Mouse (Mus musculus): Measurements from ENCODE around the gene Psmb9. TPM values are rescaled to one million over a fixed set of nuclear protein-coding genes. Genes with fewer than 3 reads are reported as not detected.
"Not testable (repeated sequence)": the region's sequence is repeated elsewhere in the genome, so short reads cannot be mapped to it uniquely, and the experiment has no call there.

The Psmb9 gene
- polyA plus RNA-seq, 1 experiment from 2014 or later, result 1.2 TPM

- no peak overlapping the region for H3K27ac ChIP-seq (replicated peaks)
- no peak overlapping the region for H3K4me3 ChIP-seq
- H3K4me2 ChIP-seq, result no peak overlapping the region
- H3K4me1 ChIP-seq (replicated peaks), result no peaks in the 10 kb centered on the region
- H3K36me3 ChIP-seq, result no peaks in the 10 kb centered on the region
- H3K9me3 ChIP-seq, result 0 out of 2 replicates have a peak, but pooled peaks cover 7% of the 10 kb centered on the region
- ATAC-seq (ENCODE audit: low read depth), result no peak
- H3K9ac ChIP-seq, result no peak overlapping the region
- WGBS, result 68% methylated on average over 1 of the region's 1 CpGs
- H3K27me3 ChIP-seq, result peaks cover 2% of the 10 kb centered on the region; the same call in 1 of the 2 replicates
Observed at GRCm38 (mm10) chr17:34174075-34174474, 13.5 kb downstream of the Psmb9 start.

- Histone ChIP-seq H3K9me3 (0 out of 2 replicates have a peak, but pooled peaks cover 7% of the 10 kb centered on the region), H3K36me3 (no peaks in the 10 kb centered on the region), H3K4me2 (no peak overlapping the region), H3K9ac (no peak overlapping the region), H3K4me1 (replicated peaks) (no peaks in the 10 kb centered on the region), H3K27me3 (peaks cover 2% of the 10 kb centered on the region; the same call in 1 of the 2 replicates), H3K4me3 (no peak overlapping the region), H3K27ac (replicated peaks) (no peak overlapping the region)
- ATAC-seq (ENCODE audit: low read depth), result no peak
- WGBS, result 96% methylated on average over 5 of the region's 5 CpGs
Observed at GRCm38 (mm10) chr17:34172528-34172927, 15.0 kb downstream of the Psmb9 start.

- H3K9ac ChIP-seq, result no peak overlapping the region
- no peak overlapping the region for H3K4me3 ChIP-seq
- ATAC-seq (ENCODE audit: low read depth), result no peak
- no peaks in the 10 kb centered on the region for H3K4me1 ChIP-seq (replicated peaks)
- H3K27ac ChIP-seq (replicated peaks), result no peak overlapping the region
- no peaks in the 10 kb centered on the region for H3K36me3 ChIP-seq
- no peak overlapping the region for H3K4me2 ChIP-seq
- WGBS, result 46% methylated on average over 13 of the region's 13 CpGs
- H3K27me3 ChIP-seq, result peaks cover 2% of the 10 kb centered on the region; the same call in 1 of the 2 replicates
- H3K9me3 ChIP-seq, result no peaks in the 10 kb centered on the region
Observed at GRCm38 (mm10) chr17:34170877-34171498, 16.6 kb downstream of the Psmb9 start.

- no peak overlapping the region for H3K9ac ChIP-seq
- 27% methylated on average over 4 of the region's 4 CpGs for WGBS
- peaks cover 2% of the 10 kb centered on the region; the same call in 1 of the 2 replicates for H3K27me3 ChIP-seq
- H3K27ac ChIP-seq (replicated peaks), result no peak overlapping the region
- H3K4me1 ChIP-seq (replicated peaks), result no peaks in the 10 kb centered on the region
- no peak overlapping the region for H3K4me2 ChIP-seq
- H3K36me3 ChIP-seq, result no peaks in the 10 kb centered on the region
- H3K4me3 ChIP-seq, result no peak overlapping the region
- ATAC-seq (ENCODE audit: low read depth), result no peak
- H3K9me3 ChIP-seq, result no peaks in the 10 kb centered on the region
Observed at GRCm38 (mm10) chr17:34170487-34170876, 17.1 kb downstream of the Psmb9 start.

- Histone ChIP-seq H3K4me1 (replicated peaks) (no peaks in the 10 kb centered on the region), H3K4me3 (no peak overlapping the region), H3K9me3 (no peaks in the 10 kb centered on the region), H3K27ac (replicated peaks) (no peak overlapping the region), H3K36me3 (no peaks in the 10 kb centered on the region), H3K27me3 (peaks cover 2% of the 10 kb centered on the region; the same call in 1 of the 2 replicates), H3K4me2 (no peak overlapping the region), H3K9ac (no peak overlapping the region)
- no peak for ATAC-seq (ENCODE audit: low read depth)
- 3% methylated on average over 2 of the region's 2 CpGs for WGBS
Observed at GRCm38 (mm10) chr17:34169279-34169678, 18.3 kb downstream of the Psmb9 start.

- 83% methylated on average over 6 of the region's 6 CpGs for WGBS
Observed at GRCm38 (mm10) chr17:34165033-34165730, 22.4 kb downstream of the Psmb9 start.

GRCm38 (mm10) chr17:34164202-34164895, 23.2 kb downstream of the Psmb9 start:
- Histone ChIP-seq H3K27ac (replicated peaks) (no peak overlapping the region), H3K36me3 (no peaks in the 10 kb centered on the region), H3K9ac (no peak overlapping the region), H3K4me3 (no peak overlapping the region), H3K4me1 (replicated peaks) (no peaks in the 10 kb centered on the region), H3K27me3 (no peaks in the 10 kb centered on the region), H3K4me2 (no peak overlapping the region), H3K9me3 (no peaks in the 10 kb centered on the region)
- no peak for ATAC-seq (ENCODE audit: low read depth)
- WGBS, result 49% methylated on average over 9 of the region's 9 CpGs

More at GRCm38 (mm10) chr17:34165033-34165730, 22.4 kb downstream of the Psmb9 start:
- H3K9ac ChIP-seq, result no peak overlapping the region
- no peaks in the 10 kb centered on the region for H3K27me3 ChIP-seq
- no peak overlapping the region for H3K4me3 ChIP-seq
- H3K36me3 ChIP-seq, result no peaks in the 10 kb centered on the region
- H3K9me3 ChIP-seq, result no peaks in the 10 kb centered on the region
- H3K4me2 ChIP-seq, result no peak overlapping the region
- no peak for ATAC-seq (ENCODE audit: low read depth)
- no peak overlapping the region for H3K27ac ChIP-seq (replicated peaks)
- H3K4me1 ChIP-seq (replicated peaks), result no peaks in the 10 kb centered on the region

- ATAC-seq (ENCODE audit: low read depth), result no peak
- WGBS, result 58% methylated on average over 5 of the region's 5 CpGs
- H3K36me3 ChIP-seq, result no peaks in the 10 kb centered on the region
- no peak overlapping the region for H3K27ac ChIP-seq (replicated peaks)
- H3K4me1 ChIP-seq (replicated peaks), result no peaks in the 10 kb centered on the region
- H3K4me3 ChIP-seq, result no peak overlapping the region
- no peak overlapping the region for H3K9ac ChIP-seq
- H3K9me3 ChIP-seq, result no peaks in the 10 kb centered on the region
- H3K27me3 ChIP-seq, result no peaks in the 10 kb centered on the region
- H3K4me2 ChIP-seq, result no peak overlapping the region
Observed at GRCm38 (mm10) chr17:34155534-34155933, 32.0 kb downstream of the Psmb9 start.

GRCm38 (mm10) chr17:34152923-34153322, 34.6 kb downstream of the Psmb9 start, which contains the start of gene H2-DMb1:
H2-DMb1 (plus strand) TSS chr17:34153072.
- WGBS, result 66% methylated on average over 4 of the region's 4 CpGs
- Histone ChIP-seq H3K27me3 (no peaks in the 10 kb centered on the region), H3K27ac (replicated peaks) (no peak within 1 kb of the TSS), H3K9ac (no peak within 1 kb of the TSS), H3K4me3 (no peak within 1 kb of the TSS), H3K4me1 (replicated peaks) (no peaks in the 10 kb centered on the region), H3K9me3 (no peaks in the 10 kb centered on the region), H3K36me3 (no peaks in the 10 kb centered on the region), H3K4me2 (no peak within 1 kb of the TSS)
- no peak for ATAC-seq (ENCODE audit: low read depth)

- Histone ChIP-seq H3K4me3 (no peak overlapping the region), H3K9ac (no peak overlapping the region), H3K9me3 (no peaks in the 10 kb centered on the region), H3K27ac (replicated peaks) (no peak overlapping the region), H3K4me1 (replicated peaks) (peaks cover 9% of the 10 kb centered on the region), H3K36me3 (no peaks in the 10 kb centered on the region), H3K4me2 (no peak overlapping the region), H3K27me3 (peaks cover 20% of the 10 kb centered on the region)
- 66% methylated on average over 3 of the region's 3 CpGs for WGBS
- ATAC-seq (ENCODE audit: low read depth), result no peak
Observed at GRCm38 (mm10) chr17:34144960-34145371, 42.6 kb downstream of the Psmb9 start.

GRCm38 (mm10) chr17:34144221-34144620, 43.3 kb downstream of the Psmb9 start:
- Histone ChIP-seq H3K27me3 (peaks cover 27% of the 10 kb centered on the region), H3K4me1 (replicated peaks) (peaks cover 16% of the 10 kb centered on the region)
- H3K4me2 ChIP-seq; H3K4me3 ChIP-seq; H3K27ac ChIP-seq (replicated peaks); H3K36me3 ChIP-seq; H3K9ac ChIP-seq; ATAC-seq (ENCODE audit: low read depth); H3K9me3 ChIP-seq: not testable (repeated sequence)
- 97% methylated on average over 4 of the region's 4 CpGs for WGBS

- 75% methylated on average over 4 of the region's 5 CpGs for WGBS
- Histone ChIP-seq H3K36me3 (no peaks in the 10 kb centered on the region), H3K27ac (replicated peaks) (no peak overlapping the region), H3K27me3 (peaks cover 35% of the 10 kb centered on the region), H3K9me3 (no peaks in the 10 kb centered on the region), H3K4me1 (replicated peaks) (peaks cover 20% of the 10 kb centered on the region), H3K4me2 (no peak overlapping the region), H3K9ac (no peak overlapping the region), H3K4me3 (no peak overlapping the region)
- no peak for ATAC-seq (ENCODE audit: low read depth)
Observed at GRCm38 (mm10) chr17:34143461-34143860, 44.1 kb downstream of the Psmb9 start.

Data from neural tube, embryonic 13.5 days (tissue).